Mouse (Mus musculus) forebrain, embryonic 13.5 days (tissue): Measurements from ENCODE around the gene Marveld2. TPM values are rescaled to one million over a fixed set of nuclear protein-coding genes. Genes with fewer than 3 reads are reported as not detected.
A peak's percentile ranks its signal among the peaks of the same experiment; 100 is the strongest.

ENCODE experiments used
- ATAC-seq: fragments of 200-750 bp; cut with Nextera tagmentation; 2 replicates; pipeline ENCODE4 v1.8.0; 2017
- H3K27ac ChIP-seq: fragments of 300-500 bp; sonication (generic); 2 replicates; pipeline ENCODE4 v1.5.1; 2015; ENCODE audit warnings: inconsistent platforms, mild to moderate bottlenecking, moderate library complexity
- H3K27me3 ChIP-seq: fragments of 300-500 bp; sonication (generic); 2 replicates; pipeline ENCODE4 v1.6.1; 2015; ENCODE audit warnings: mild to moderate bottlenecking, inconsistent platforms
- H3K36me3 ChIP-seq: fragments of 300-500 bp; sonication (generic); 2 replicates; pipeline ENCODE4 v1.6.1; 2015; ENCODE audit warnings: mild to moderate bottlenecking, inconsistent platforms; ENCODE audit not compliant: poor library complexity, severe bottlenecking
- H3K4me1 ChIP-seq: fragments of 300-500 bp; sonication (generic); 2 replicates; pipeline ENCODE4 v1.6.1; 2015; ENCODE audit warnings: inconsistent platforms
- H3K4me2 ChIP-seq: fragments of 300-500 bp; sonication (generic); 2 replicates; pipeline ENCODE4 v1.6.1; 2015; ENCODE audit warnings: inconsistent platforms, mild to moderate bottlenecking, moderate library complexity
- H3K4me3 ChIP-seq: fragments of 300-500 bp; sonication (generic); 2 replicates; pipeline ENCODE4 v1.5.1; 2015; ENCODE audit warnings: mild to moderate bottlenecking, inconsistent platforms
- H3K9ac ChIP-seq: fragments of 300-500 bp; sonication (generic); 2 replicates; pipeline ENCODE4 v1.6.1; 2015; ENCODE audit warnings: mild to moderate bottlenecking, inconsistent platforms
- H3K9me3 ChIP-seq: fragments of 300-500 bp; sonication (generic); replicated peaks from 2 replicates; pipeline ENCODE4 v1.6.1; 2016; ENCODE audit warnings: inconsistent platforms
- WGBS: fragments of 180-500 bp; shearing (Covaris S2); methylation state at CpG from one replicate; pipeline ENCODE4 v1.1.7; 2015; 5-methylcytosine and 5-hydroxymethylcytosine counted together
- polyA plus RNA-seq: library from polyadenylated mRNA; unstranded; fragments of >200 nt; fragmentation: Nextera tagmentation; extraction: Ambion mirVana; gene quantifications from 2 replicates; pipeline ENCODE4 v1.2.1, GENCODE M21; 2015

Marveld2 gene
- 1.1 TPM in 2 replicates for polyA plus RNA-seq

- H3K27me3 ChIP-seq, result peaks cover 23% of the 10 kb centered on the region
- no peaks in the 10 kb centered on the region for H3K9me3 ChIP-seq
- H3K4me2 ChIP-seq, result peak within 1 kb of the TSS; percentile 95
- peaks cover 34% of the 10 kb centered on the region for H3K36me3 ChIP-seq
- no peak within 1 kb of the TSS for H3K27ac ChIP-seq
- peaks cover 8% of the 10 kb centered on the region for H3K4me1 ChIP-seq
- WGBS, result 1% methylated on average over 61 of the region's 77 CpGs
- ATAC-seq, result peak; percentile 61
- H3K9ac ChIP-seq, result peak within 1 kb of the TSS; percentile 71
- H3K4me3 ChIP-seq, result peak within 1 kb of the TSS; percentile 60
These were observed at the start of gene Marveld2 for GRCm38 (mm10) chr13:100616181-100617087. Gene Marveld2, minus strand, starts transcription at chr13:100616971.

GRCm38 (mm10) chr13:100659864-100660456 lies 43.2 kb upstream of the Marveld2 start:
- H3K9me3 ChIP-seq, result no peaks in the 10 kb centered on the region
- H3K4me1 ChIP-seq, result no peaks in the 10 kb centered on the region
- no peak overlapping the region for H3K4me3 ChIP-seq
- peak; percentile 58; the same call in 1 of the 2 replicates for ATAC-seq
- no peak overlapping the region for H3K9ac ChIP-seq
- peaks cover 29% of the 10 kb centered on the region for H3K36me3 ChIP-seq
- 51% methylated on average over 4 of the region's 4 CpGs for WGBS
- no peak overlapping the region for H3K4me2 ChIP-seq
- no peaks in the 10 kb centered on the region for H3K27me3 ChIP-seq
- H3K27ac ChIP-seq, result no peak overlapping the region

- Histone ChIP-seq H3K27ac (no peak overlapping the region), H3K4me2 (no peak overlapping the region), H3K9ac (no peak overlapping the region), H3K4me1 (no peaks in the 10 kb centered on the region), H3K36me3 (peaks cover 18% of the 10 kb centered on the region), H3K27me3 (no peaks in the 10 kb centered on the region), H3K9me3 (no peaks in the 10 kb centered on the region), H3K4me3 (no peak overlapping the region)
- WGBS, result 90% methylated on average over 5 of the region's 5 CpGs
- no peak for ATAC-seq
These were observed 41.3 kb upstream of the Marveld2 start for GRCm38 (mm10) chr13:100658091-100658490.

- H3K4me1 ChIP-seq, result peaks cover 14% of the 10 kb centered on the region
- peak within 1 kb of the TSS; percentile 90 for H3K9ac ChIP-seq
- no peaks in the 10 kb centered on the region for H3K9me3 ChIP-seq
- ATAC-seq, result no peak
- WGBS, result under 1% methylated on average over 42 of the region's 63 CpGs
- peak within 1 kb of the TSS; percentile 97 for H3K27ac ChIP-seq
- peak within 1 kb of the TSS; percentile 97 for H3K4me3 ChIP-seq
- H3K4me2 ChIP-seq, result peak within 1 kb of the TSS; percentile 86
- no peaks in the 10 kb centered on the region for H3K27me3 ChIP-seq
- H3K36me3 ChIP-seq, result peaks cover 20% of the 10 kb centered on the region
These were observed 34.8 kb upstream of the Marveld2 start, which contains the start of gene Taf9 for GRCm38 (mm10) chr13:100651439-100652186. Gene Taf9, plus strand, starts transcription at chr13:100651579.

GRCm38 (mm10) chr13:100650550-100651438 lies 34.0 kb upstream of the Marveld2 start, which contains the start of the genes Ak6 and Rad17:
Gene Ak6, plus strand, starts transcription at chr13:100650979.
Gene Rad17, minus strand, starts transcription at chr13:100651051.
- H3K27ac ChIP-seq, result peak within 1 kb of the TSS; percentile 97
- peaks cover 22% of the 10 kb centered on the region for H3K36me3 ChIP-seq
- H3K4me2 ChIP-seq, result peak within 1 kb of the TSS; percentile 86
- H3K4me3 ChIP-seq, result peak within 1 kb of the TSS; percentile 97
- peaks cover 14% of the 10 kb centered on the region for H3K4me1 ChIP-seq
- H3K9ac ChIP-seq, result peak within 1 kb of the TSS; percentile 90
- peak; percentile 99 for ATAC-seq
- no peaks in the 10 kb centered on the region for H3K9me3 ChIP-seq
- under 1% methylated on average over 58 of the region's 73 CpGs for WGBS
- H3K27me3 ChIP-seq, result no peaks in the 10 kb centered on the region

- no peak overlapping the region for H3K4me2 ChIP-seq
- WGBS, result 95% methylated on average over 8 of the region's 8 CpGs
- H3K27me3 ChIP-seq, result no peaks in the 10 kb centered on the region
- H3K9me3 ChIP-seq, result no peaks in the 10 kb centered on the region
- peaks cover 14% of the 10 kb centered on the region for H3K4me1 ChIP-seq
- H3K36me3 ChIP-seq, result peaks cover 44% of the 10 kb centered on the region
- H3K4me3 ChIP-seq, result no peak overlapping the region
- no peak overlapping the region for H3K27ac ChIP-seq
- no peak for ATAC-seq
- no peak overlapping the region for H3K9ac ChIP-seq
These were observed 31.5 kb upstream of the Marveld2 start for GRCm38 (mm10) chr13:100648223-100648622.

- no peak for ATAC-seq
- Histone ChIP-seq H3K4me1 (no peaks in the 10 kb centered on the region), H3K4me2 (no peak overlapping the region), H3K9me3 (no peaks in the 10 kb centered on the region), H3K27ac (no peak overlapping the region), H3K36me3 (peaks cover 80% of the 10 kb centered on the region), H3K4me3 (no peak overlapping the region), H3K27me3 (no peaks in the 10 kb centered on the region), H3K9ac (no peak overlapping the region)
- 95% methylated on average over 4 of the region's 4 CpGs for WGBS
These were observed 25.9 kb upstream of the Marveld2 start for GRCm38 (mm10) chr13:100642471-100643209.

- no peak for ATAC-seq
- Histone ChIP-seq H3K4me3 (no peak overlapping the region), H3K36me3 (peaks cover 74% of the 10 kb centered on the region), H3K27me3 (no peaks in the 10 kb centered on the region), H3K9ac (no peak overlapping the region), H3K9me3 (no peaks in the 10 kb centered on the region), H3K4me2 (no peak overlapping the region), H3K27ac (no peak overlapping the region), H3K4me1 (no peaks in the 10 kb centered on the region)
- WGBS, result 94% methylated on average over 3 of the region's 3 CpGs
These were observed 17.4 kb upstream of the Marveld2 start for GRCm38 (mm10) chr13:100634106-100634691.

- 82% methylated on average over 4 of the region's 4 CpGs for WGBS
- H3K27me3 ChIP-seq, result peaks cover 6% of the 10 kb centered on the region
- H3K4me2 ChIP-seq, result no peak overlapping the region
- no peak for ATAC-seq
- peaks cover 78% of the 10 kb centered on the region for H3K36me3 ChIP-seq
- no peaks in the 10 kb centered on the region for H3K9me3 ChIP-seq
- H3K9ac ChIP-seq, result no peak overlapping the region
- no peaks in the 10 kb centered on the region for H3K4me1 ChIP-seq
- no peak overlapping the region for H3K27ac ChIP-seq
- H3K4me3 ChIP-seq, result no peak overlapping the region
These were observed 5.5 kb upstream of the Marveld2 start for GRCm38 (mm10) chr13:100622241-100622640.

GRCm38 (mm10) chr13:100617583-100617982 lies 812 bp upstream of the Marveld2 start:
- H3K36me3 ChIP-seq, result peaks cover 42% of the 10 kb centered on the region
- peaks cover 23% of the 10 kb centered on the region for H3K27me3 ChIP-seq
- peaks cover 8% of the 10 kb centered on the region for H3K4me1 ChIP-seq
- no peak overlapping the region for H3K27ac ChIP-seq
- no peak overlapping the region for H3K4me3 ChIP-seq
- 83% methylated on average over 13 of the region's 13 CpGs for WGBS
- no peak for ATAC-seq
- H3K4me2 ChIP-seq, result no peak overlapping the region
- no peaks in the 10 kb centered on the region for H3K9me3 ChIP-seq
- no peak overlapping the region for H3K9ac ChIP-seq
